Mouse (Mus musculus): ENCODE results near the gene Mapk3. TPM values are rescaled to one million over a fixed set of nuclear protein-coding genes. Genes with fewer than 3 reads are reported as not detected.
A peak's percentile ranks its signal among the peaks of the same experiment; 100 is the strongest.
"Not testable (repeated sequence)": the region's sequence is repeated elsewhere in the genome, so short reads cannot be mapped to it uniquely, and the experiment has no call there.

The Mapk3 gene
- 173 and 177 TPM in 2 replicates for total RNA-seq (2015)
- total RNA-seq (2017), result 88.3 and 91.1 TPM in 2 replicates

DNA sequence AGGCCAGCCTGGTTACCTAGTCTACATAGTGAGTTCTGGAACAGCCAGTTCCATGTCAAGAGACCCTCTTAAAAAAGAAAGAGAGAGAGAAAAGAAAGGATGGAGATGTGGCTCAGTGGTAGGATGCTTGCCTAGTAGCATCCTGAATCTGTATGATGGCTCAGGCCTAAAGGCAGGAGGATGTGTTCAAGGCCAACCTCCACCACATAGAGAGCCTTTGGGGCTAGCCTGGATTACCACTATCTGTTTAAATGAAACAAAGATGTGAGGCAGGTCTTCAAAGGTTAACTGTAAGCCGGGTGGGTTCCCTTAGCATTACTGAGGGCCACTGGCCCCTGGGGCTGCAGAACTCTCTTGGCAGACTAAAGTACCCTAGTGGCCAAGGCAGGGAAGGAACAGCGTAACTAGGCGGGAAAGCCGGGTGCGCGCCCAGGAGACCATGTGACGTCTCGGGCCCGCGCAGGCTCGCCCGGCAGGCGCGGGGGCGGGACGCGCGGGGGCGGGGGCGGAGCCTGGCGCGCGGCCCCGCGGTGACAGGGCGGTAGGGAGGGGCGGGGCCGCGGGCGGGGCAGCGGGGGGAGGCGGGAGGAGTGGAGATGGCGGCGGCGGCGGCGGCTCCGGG, at the start of gene Mapk3:
Gene Mapk3, plus strand, starts transcription at position 552 of the 622 bp plus-strand sequence.
- peak; percentile 88 for ATAC-seq (ENCODE audit: poor library complexity, severe bottlenecking)

DNA sequence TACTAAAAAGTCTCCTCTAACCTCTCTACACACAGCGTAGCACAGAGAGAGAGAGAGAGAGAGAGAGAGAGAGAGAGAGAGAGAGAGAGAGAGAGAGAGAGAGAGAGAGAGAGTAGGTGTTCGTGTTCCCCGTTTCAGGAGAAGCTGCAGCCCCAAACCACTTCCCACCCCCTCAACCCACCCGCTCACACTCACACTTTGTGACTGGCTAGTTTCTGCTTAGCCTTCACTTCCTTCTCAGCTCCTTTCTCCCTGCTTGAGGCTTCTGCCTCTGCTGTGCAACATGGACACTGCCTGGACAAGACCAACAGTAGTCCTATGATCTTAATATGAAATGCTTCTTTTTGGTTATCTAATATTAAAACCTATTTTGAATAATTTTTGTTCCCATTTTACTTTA, 49.1 kb upstream of the Mapk3 start:
- 0 out of 2 replicates have a peak, but pooled peaks have one; percentile 35 for ATAC-seq (ENCODE audit: poor library complexity, severe bottlenecking)

DNA sequence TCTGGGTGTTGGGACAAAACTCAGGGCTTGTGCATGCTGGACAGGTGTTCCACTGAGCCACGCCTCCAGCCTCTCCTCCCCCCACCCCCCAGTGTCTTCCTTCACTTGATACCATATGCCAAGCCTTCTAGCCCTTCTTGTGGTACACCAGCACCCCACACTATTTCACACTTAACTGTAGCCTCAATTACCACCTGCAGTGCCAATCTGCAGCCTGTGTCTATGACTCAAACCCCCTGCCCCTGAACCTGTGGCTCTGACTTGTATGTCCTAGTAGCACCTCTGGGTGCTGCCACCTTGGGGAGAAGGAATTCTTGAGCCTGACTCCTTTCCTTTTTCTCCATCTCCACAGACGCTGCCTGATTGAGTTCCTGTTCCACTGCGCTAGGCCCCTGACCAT, 47.5 kb upstream of the Mapk3 start:
- ATAC-seq (ENCODE audit: poor library complexity, severe bottlenecking), result no peak

DNA sequence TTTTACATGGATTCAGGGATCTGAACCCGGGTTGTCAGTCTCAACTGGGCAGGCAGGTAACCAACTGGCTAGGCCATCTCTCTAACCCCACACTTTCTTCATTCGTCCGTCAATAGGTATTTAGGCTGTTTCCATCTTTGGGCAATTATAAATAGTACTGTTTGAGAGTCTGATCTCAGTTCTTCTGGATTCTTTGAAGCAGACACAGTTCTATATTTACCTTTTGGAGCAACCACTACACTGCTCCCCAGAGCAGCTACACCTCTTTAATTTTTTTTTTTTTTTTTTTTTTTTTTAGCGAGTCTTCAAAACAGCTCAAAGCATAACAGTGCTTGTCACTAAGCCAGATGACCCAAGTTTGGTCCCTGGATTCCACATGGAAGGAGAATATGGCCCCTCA, 43.7 kb upstream of the Mapk3 start:
- ATAC-seq (ENCODE audit: poor library complexity, severe bottlenecking), result no peak

DNA sequence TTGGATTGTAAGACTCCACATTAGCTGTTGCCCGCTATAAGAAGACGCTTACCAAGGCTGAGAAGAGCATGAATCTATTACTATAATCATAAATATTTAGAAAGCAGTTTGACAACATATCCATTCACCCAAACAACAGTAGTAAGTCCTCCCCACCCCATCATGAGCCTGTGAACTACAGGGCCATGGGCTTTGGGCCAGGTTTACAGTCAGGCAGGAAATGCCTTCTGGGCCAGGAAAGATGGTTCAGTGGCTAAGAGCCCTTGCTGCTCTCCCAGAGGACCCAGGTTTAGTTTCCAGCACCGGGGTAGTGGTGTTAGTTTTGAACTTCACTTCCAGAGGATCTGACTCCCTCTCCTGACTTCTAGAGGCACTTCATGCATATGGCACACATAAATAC, 41.8 kb upstream of the Mapk3 start:
- no peak for ATAC-seq (ENCODE audit: poor library complexity, severe bottlenecking)

DNA sequence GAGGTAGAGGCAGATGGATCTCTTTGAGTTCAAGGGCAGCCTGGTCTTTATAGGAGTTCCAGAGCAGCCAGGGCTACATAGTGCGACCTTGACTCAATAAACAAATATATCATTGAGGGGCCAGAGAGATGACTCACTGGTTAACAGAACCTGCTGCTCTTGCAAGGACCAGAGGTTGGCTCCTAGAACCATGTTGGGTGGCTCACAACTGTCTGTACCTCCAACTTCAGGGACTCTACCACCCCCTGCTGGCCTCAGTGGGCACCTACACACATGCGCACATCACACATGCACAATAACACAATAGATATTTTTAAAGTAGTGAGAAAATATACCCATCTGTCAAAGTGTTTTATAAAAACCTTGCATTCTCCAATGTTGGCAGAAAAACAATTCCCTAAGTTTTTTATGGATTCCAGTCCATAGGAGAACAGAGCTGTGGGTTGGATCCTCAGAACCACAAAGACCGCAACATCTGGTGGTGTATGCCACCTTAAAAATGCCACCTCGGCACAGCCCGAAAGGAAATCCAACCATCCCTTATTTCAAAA, 40.5 kb upstream of the Mapk3 start:
- no peak for ATAC-seq (ENCODE audit: poor library complexity, severe bottlenecking)

DNA sequence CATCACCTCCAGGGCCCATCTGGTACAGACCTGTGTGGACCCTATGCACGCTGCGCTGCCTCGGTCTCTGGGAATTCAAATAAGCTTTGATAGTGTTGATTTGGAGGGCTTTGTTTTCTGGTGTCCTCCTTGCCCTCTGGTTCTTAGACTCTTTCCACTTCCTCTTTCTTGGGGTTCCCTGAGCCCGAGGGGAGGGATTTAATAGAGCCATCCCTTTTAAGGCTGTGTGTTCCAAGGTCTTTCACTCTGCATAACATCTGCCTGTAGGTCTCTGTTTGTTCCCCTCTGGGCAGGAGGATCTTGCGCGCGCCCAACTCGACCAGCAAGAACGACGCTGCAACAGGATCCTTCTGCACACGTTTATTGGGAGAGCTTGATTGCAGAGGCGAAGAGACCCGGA, 37.8 kb upstream of the Mapk3 start:
- ATAC-seq (ENCODE audit: poor library complexity, severe bottlenecking), result peak; percentile 74

DNA sequence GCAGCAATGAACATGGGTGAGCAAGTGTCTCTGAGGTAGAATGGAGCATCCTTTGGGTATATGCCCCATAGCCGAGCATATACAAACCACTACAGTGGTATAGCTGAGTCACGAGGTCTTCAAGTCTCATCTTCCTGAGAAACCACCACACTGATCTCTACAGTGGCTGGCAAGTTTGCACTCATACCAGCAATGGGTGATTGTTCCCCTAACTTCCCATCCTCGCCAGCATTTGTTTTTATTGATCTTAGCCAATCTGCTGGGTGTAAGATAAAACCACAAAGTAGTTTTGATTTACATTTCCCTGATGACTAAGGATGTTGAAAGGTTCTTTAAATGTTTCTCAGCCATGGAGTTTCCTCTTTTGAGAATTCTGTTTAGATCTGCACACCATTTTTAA, 34.3 kb upstream of the Mapk3 start:
- ATAC-seq (ENCODE audit: poor library complexity, severe bottlenecking), result peak; percentile 83

DNA sequence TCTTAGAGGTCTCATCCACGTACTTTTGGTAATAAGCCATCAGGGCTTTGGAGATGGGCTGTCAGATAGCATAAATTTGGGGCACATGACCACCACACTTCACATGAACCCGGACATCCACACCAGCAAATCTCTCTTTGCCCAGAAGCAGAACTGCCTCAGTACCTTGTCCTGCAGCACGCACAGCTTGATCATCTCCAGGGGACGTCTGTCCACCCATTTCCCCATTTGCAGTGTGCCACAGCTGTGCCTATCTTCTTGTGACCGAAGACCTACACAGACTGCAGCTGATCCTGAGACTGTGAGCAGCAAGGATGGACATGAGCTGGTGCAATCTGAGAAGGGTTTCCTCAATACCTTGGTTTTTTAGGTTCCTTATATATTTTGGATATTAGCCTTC, 33.7 kb upstream of the Mapk3 start:
- peak; percentile 74 for ATAC-seq (ENCODE audit: poor library complexity, severe bottlenecking)

DNA sequence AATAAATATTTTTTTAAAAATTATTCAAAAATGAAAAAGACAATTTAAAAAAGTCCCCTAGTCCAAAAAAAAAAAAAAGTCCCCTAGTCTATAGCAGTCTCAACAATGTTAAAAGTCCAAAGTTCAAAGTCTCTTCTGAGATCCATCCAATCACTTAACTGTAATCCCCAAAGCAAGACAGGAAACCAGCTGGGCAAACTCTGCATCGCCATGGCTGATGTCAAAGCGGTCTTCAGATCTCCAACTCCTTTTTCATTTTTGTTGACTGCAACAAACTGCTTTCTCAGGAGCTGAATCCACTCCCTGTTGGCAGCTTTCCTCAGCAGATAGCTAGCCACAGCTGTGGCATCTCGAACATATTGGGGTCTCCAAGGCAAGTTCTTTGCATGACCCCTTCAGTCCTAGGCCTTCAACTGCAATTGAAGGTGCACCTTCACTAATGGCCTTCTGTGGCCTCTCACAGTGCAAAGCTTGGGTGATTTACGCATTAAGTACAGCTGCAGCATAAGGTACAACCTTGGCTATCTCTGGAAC, 29.1 kb upstream of the Mapk3 start:
- not testable (repeated sequence) for ATAC-seq (ENCODE audit: poor library complexity, severe bottlenecking)

DNA sequence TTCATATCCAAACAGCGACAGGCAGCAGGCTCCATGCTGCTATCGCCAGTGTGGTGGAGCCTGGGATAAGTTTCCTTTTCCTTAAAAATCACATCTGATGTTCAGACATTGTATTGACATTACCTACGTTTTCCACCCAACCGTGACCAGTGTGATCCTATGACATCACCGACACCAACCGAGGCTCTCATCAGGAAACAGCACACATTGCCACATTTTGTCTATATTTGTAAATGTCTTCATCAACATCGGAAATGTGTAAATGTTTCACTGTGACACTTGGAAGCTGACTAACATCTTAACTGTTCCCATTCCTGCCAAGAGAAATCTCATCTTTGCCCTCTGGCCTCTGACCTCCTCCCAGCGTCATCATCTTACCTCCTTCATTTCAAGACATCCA, 23.3 kb upstream of the Mapk3 start:
- peak; percentile 78 for ATAC-seq (ENCODE audit: poor library complexity, severe bottlenecking)

DNA sequence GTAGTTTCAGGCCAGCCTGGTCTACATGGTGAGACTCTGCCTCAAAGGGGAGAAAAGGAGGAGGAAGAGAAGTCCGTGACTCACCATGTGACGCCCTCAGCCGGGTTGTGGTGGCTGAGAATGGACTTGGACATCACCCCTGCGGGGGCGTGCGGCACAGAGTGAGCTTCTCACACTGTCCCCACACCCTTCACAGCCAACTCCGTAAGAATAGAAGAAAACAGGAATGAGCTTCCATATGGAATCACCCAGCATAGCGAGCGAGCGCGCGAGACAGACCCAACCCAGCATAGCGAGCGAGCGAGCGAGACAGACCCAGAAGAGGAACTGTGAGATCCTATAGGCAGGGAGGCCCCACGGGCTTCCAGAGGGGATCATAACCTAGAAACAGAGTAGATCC, 19.9 kb upstream of the Mapk3 start:
- ATAC-seq (ENCODE audit: poor library complexity, severe bottlenecking), result no peak

DNA sequence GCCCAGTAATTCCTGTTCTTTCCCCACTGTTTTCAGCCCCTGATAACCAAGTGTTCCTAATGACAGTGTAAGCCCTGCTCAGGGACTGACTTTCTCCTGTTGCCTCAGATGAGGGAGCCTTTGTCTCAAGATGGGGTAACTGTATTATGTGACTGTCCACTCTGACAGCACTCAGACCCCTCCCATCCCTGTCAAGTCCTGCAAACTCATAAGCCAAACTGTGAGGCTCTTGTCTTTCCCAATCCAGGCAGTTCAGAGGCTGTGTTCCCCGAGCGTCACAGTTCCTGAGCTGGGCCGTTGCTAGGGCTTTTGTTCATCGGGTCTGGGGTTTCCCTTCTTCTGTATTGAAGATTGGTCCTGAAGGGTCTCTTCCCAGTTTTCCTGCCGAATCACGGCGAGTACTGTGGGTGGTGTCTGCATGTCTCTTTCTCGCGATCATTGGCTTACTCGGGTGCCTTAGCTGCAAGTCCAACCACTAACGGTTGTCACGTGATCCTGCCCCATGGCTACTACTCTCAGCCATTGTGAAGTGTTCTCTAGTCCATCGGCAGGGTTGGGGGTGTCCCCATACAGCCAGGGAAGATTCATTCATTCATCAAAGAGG, 19.2 kb upstream of the Mapk3 start:
- ATAC-seq (ENCODE audit: poor library complexity, severe bottlenecking), result no peak

DNA sequence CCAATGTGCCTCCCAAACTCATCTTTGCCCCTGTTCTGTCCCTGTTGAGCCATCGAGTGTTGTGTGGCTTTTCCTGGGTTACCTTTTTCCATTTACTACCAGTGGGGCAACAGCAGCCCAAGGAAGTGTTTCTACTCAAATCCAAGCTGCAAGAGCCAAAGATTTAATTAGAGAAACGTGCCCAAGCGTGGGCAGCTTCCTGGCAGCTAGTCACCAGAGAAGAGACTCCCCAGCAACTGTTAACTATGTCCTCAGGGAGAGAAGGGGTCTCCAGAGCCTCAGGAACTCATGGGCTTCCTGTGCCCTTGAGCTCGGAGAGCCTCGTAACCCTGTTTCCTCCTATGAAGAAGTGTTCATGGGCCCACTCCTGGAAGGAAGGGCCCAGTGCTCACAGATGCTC, 18.4 kb upstream of the Mapk3 start:
- no peak for ATAC-seq (ENCODE audit: poor library complexity, severe bottlenecking)

DNA sequence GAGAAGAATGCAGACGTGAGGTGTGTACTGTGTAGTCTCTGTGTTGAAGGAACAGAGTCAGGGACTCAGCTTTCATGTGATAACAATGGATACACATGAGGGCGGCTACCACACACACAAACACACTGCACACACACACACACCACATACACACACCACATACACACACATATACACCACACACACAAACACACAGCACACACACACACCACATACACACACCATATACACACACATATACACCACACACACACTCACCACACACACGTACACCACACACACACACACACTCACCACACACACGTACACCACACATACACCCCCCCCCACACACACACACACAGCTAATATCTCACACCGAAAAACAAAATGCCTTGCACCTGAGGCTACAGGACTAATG, 17.9 kb upstream of the Mapk3 start:
- ATAC-seq (ENCODE audit: poor library complexity, severe bottlenecking), result no peak

DNA sequence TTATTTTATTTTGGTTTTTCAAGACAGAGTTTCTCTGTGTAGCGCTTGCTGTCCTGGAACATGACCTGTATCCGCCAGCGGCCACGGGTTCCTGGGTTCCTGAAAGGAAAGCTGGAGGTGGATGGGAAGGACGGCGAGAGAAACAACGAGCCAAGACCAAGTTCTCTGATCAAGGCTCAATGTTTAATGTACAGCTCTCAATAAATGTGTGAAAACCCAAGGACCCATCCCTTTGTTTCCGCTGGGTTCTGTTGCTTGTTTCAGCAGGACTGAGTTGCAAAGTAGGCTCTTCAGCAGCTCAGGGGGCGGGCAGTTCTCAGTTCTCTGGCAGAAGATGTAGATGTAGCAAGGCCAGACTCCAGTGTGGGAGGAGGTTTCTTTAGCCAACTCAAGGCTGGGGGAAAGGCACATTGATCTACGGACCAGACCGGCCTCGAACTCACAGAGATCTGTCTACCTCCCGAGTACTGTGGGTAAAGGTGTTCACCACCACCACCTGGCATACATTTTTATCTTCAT, 17.4 kb upstream of the Mapk3 start:
- no peak for ATAC-seq (ENCODE audit: poor library complexity, severe bottlenecking)

DNA sequence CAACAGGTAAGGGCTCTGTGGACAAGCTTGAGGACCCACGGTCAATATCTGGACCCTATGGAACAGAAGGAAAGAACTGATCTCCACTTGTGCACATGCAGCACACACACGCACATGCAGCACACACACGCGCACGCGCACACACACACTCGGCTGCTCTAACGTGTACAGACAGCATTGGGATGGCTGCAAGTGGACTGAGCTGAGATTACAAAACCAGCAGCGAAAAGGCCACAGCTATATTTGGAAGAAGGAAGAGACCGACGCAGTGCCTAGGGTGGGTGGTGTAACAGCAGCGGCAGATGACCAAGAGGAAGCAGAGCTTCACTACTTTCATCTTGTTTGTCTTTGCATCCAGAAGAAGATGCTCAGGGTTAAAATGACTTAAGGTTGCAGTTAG, 13.3 kb upstream of the Mapk3 start:
- peak; percentile 90 for ATAC-seq (ENCODE audit: poor library complexity, severe bottlenecking)

DNA sequence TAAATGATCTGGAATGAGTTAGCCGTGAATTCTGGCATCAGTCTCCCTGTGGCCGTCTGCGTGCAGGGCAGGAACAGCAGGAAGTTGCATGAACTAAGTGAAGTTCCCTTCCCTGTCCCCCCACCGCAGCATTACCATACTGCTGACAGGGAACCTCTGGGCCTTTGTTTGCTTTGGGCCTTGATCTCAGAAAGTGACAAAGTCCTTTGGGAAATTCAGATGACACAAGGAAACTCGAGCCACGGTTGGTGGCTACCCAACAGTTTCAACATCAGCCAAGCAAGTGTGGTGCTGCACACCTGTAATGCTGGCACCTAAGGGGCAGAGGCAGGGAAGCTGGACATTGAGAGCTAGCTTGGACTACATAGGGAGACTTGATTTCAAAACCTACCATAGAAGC, 12.6 kb upstream of the Mapk3 start:
- peak; percentile 84 for ATAC-seq (ENCODE audit: poor library complexity, severe bottlenecking)

DNA sequence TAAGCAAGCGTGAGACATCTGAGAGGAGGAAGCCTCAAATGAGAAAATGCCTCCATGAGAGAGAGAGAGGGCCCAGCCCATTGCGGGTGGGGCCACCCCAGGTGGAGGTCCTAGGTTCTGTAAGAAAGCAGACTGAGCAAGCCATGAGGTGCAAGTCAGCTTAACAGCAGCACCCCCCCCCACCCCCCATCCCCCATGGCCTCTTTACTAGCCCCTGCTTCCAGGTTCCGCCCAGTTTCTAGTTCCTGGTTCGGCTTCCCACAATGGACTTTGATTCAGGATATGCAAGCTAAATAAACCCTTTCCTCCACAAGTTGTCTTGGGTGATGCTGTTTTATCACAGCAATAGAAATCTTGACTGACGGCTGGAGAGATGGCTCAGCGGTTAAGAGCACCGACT, 10.6 kb upstream of the Mapk3 start:
- no peak for ATAC-seq (ENCODE audit: poor library complexity, severe bottlenecking)

DNA sequence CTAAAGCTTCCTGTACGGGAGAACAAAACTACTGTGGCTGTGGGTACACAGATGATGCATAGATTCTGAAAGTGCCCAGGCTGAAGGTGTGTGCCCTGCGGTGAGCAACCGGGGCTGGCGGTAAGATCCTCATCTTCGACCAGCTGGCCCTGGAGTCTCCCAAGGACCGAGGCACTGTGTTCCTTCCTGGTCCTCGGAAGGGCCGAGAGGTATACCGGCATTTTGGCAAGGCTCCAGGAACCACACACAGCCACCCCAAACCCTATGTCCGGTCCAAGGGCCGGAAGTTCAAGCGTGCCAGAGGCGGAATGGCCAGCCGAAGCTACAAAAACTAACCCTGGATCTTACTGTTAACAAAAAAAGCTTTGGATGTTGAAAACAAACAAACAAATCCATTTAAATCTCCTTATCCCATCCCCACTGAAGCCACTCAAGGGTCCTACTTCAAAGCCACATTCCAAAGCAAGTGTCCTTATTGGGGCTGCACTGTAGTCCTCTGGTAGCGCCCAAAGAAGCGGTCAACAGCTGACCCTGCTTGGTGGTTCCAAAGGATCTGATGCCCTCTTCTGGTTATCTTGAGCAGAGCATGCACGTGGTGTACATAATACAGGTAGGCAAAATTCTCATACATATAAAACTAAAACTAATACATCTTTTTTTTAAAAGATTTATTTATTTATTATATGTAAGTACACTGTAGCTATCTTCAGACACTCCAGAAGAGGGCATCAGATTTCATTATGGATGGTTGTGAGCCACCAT, 9.6 kb upstream of the Mapk3 start:
- no peak for ATAC-seq (ENCODE audit: poor library complexity, severe bottlenecking)

DNA sequence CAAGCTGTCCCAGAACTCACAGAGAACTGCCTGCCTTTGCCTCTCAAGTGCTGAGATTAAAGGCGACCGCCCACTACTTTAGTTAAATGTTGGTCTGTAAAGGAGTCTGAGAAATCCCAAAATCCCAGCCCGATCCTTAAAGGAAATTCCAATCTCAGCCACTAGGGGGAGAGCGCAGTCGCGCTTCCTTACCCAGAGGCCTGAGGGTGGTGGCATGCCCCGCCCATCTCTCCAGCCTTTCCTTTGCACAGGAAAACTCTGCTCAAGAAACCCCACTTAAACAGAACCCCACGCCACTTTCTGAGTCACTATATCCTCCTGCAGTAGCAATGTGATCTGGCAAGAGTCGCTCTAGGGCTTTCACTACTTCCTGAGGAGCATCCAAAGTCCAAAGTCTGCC, 4.5 kb upstream of the Mapk3 start:
- peak; percentile 67 for ATAC-seq (ENCODE audit: poor library complexity, severe bottlenecking)
